Mouse (Mus musculus): ENCODE results near the gene Foxe3.

DNA sequence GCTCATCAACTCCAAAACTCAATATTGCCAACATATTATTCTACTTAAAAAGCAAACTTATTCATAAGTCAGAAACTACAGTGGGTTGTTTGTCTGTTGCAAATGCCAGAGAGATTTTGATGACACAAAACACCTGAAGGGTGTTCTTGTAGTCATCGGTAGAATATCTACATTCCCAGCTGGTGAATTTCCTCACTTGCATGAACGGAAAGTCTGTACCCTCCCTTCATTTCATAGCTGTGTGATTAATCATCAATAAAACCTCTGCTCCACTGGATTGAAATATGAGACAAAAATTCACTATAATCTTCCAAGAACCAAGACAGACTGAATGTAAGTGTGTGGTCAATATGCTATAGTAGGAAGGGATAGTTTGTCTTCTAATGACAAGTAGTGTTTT, 33.7 kb upstream of the Foxe3 start:
- TF ChIP-seq CTCF (IDR thresholded peaks at IDR 0.05; ENCODE audit: borderline replicate concordance, insufficient read depth, low read length) (no peak), POLR2A (IDR thresholded peaks at IDR 0.05; ENCODE audit: low read depth, low read length) (no peak)
